8 mouse cellular contexts compared by ENCODE assay signal in genomic region chr2:51141345-51141744, GRCm38 (mm10). TPM values are rescaled to one million over a fixed set of nuclear protein-coding genes. Genes with fewer than 3 reads are reported as not detected.
DNase-seq lines count a peak whose midpoint lies in the region; ATAC-seq and TF ChIP-seq lines count a peak whose summit lies in the region.
"Had no signal": no experiment of that assay in that cellular context is flagged by ENCODE, and none has a peak within 500 bp of the region (broad histone marks: within the 10 kb centered on the region; RNA-seq: fewer than 3 reads in every experiment).

No protein-coding gene starts in this region.

- H3K27me3 ChIP-seq in ES-Bruce4 (ENCODE audit: control insufficient read depth, insufficient read depth, low read length, poor library complexity, severe bottlenecking): no peaks in the 10 kb centered on the region
- no peaks in the 10 kb centered on the region for H3K27me3 ChIP-seq in hindbrain, embryonic 14.5 days (ENCODE audit: control insufficient read depth, insufficient read depth, low read length)
- H3K27me3 ChIP-seq in liver, postnatal 0 days (ENCODE audit: insufficient read depth, low read length): no peaks in the 10 kb centered on the region

- DNase-seq in NIH3T3 (ENCODE audit: low read depth): peak; percentile 21
- no peak for DNase-seq in hindbrain, embryonic 14.5 days (ENCODE audit: low spot score)
- no peak for DNase-seq in liver, postnatal 0 days
- no peak for DNase-seq in cerebellum, adult 11 months
- DNase-seq in layer of hippocampus, adult 9-10 months (ENCODE audit: low spot score): no peak
- DNase-seq: layer of hippocampus, postnatal 36 days had no signal

- H3K36me3 ChIP-seq in ES-Bruce4 (ENCODE audit: control insufficient read depth, insufficient read depth, low read length, poor library complexity, severe bottlenecking): peaks cover 8% of the 10 kb centered on the region; the same call in 1 of the 2 replicates
- peaks cover 23% of the 10 kb centered on the region for H3K36me3 ChIP-seq in hindbrain, embryonic 14.5 days (replicated peaks; ENCODE audit: control insufficient read depth, insufficient read depth)
- H3K36me3 ChIP-seq in liver, postnatal 0 days (replicated peaks; ENCODE audit: insufficient read depth, low read length): 0 out of 2 replicates have a peak, but pooled peaks cover 3% of the 10 kb centered on the region

- H3K27ac ChIP-seq in ES-Bruce4 (ENCODE audit: insufficient read depth, low read length): peak overlapping the region; percentile 87
- H3K27ac ChIP-seq in hindbrain, embryonic 14.5 days: peak overlapping the region; percentile 84
- 0 out of 2 replicates have a peak overlapping the region, but pooled peaks have one; percentile 39 for H3K27ac ChIP-seq in liver, postnatal 0 days (ENCODE audit: low read depth)

- H3K4me3 ChIP-seq in ES-Bruce4 (ENCODE audit: low read depth, low read length): no peak overlapping the region
- peak overlapping the region; percentile 92 for H3K4me3 ChIP-seq in hindbrain, embryonic 14.5 days (replicated peaks; ENCODE audit: low read length)
- peak overlapping the region; percentile 11; the same call in 1 of the 2 replicates for H3K4me3 ChIP-seq in liver, postnatal 0 days (ENCODE audit: low read depth, low read length)

- TF ChIP-seq EP300 in ES-Bruce4 (IDR thresholded peaks at IDR 0.05; ENCODE audit: insufficient read depth, low read depth, low read length): no peak
- no peak for TF ChIP-seq EP300 in liver, postnatal 0 days (IDR thresholded peaks at IDR 0.05; ENCODE audit: low read depth)

- no peak for TF ChIP-seq POLR2A in ES-Bruce4 (IDR thresholded peaks at IDR 0.05; ENCODE audit: insufficient read depth, low read length)

- no peaks in the 10 kb centered on the region for H3K9me3 ChIP-seq in ES-Bruce4 (replicated peaks; ENCODE audit: control insufficient read depth, insufficient read depth, low read length, poor library complexity, severe bottlenecking)
- H3K9me3 ChIP-seq in hindbrain, embryonic 14.5 days (ENCODE audit: control insufficient read depth, low read length): no peaks in the 10 kb centered on the region
- no peaks in the 10 kb centered on the region for H3K9me3 ChIP-seq in liver, postnatal 0 days (ENCODE audit: low read length)

- H3K4me2 ChIP-seq in hindbrain, embryonic 14.5 days (replicated peaks): peak overlapping the region; percentile 78
- H3K4me2 ChIP-seq in liver, postnatal 0 days (ENCODE audit: low read depth, low read length): peak overlapping the region; percentile 61

- H3K9ac ChIP-seq in ES-Bruce4 (ENCODE audit: low read depth, poor library complexity, severe bottlenecking): peak overlapping the region; percentile 66
- H3K9ac ChIP-seq in hindbrain, embryonic 14.5 days: peak overlapping the region; percentile 57
- peak overlapping the region; percentile 30 for H3K9ac ChIP-seq in liver, postnatal 0 days (replicated peaks)

- peaks cover 7% of the 10 kb centered on the region for H3K4me1 ChIP-seq in ES-Bruce4 (ENCODE audit: control insufficient read depth, insufficient read depth, low read length)
- peaks cover 78% of the 10 kb centered on the region for H3K4me1 ChIP-seq in hindbrain, embryonic 14.5 days (replicated peaks; ENCODE audit: control insufficient read depth, insufficient read depth, low read length)
- peaks cover 29% of the 10 kb centered on the region; the same call in 1 of the 2 replicates for H3K4me1 ChIP-seq in liver, postnatal 0 days (ENCODE audit: insufficient read depth)

- no peak for ATAC-seq in hindbrain, embryonic 14.5 days (ENCODE audit: low FRiP score)
- no peak for ATAC-seq in liver, postnatal 0 days
- ATAC-seq in erythroblast, adult 5-6 weeks (replicated peaks; ENCODE audit: low FRiP score, poor library complexity, severe bottlenecking): no peak

- 44% methylated on average over 3 of the region's 3 CpGs for WGBS in hindbrain, embryonic 14.5 days
- WGBS in liver, postnatal 0 days (ENCODE audit: insufficient replicate concordance): 50% methylated on average over 3 of the region's 3 CpGs

- no peak for TF ChIP-seq CTCF in ES-Bruce4 (IDR thresholded peaks at IDR 0.05; ENCODE audit: low read depth, low read length)
- no peak for TF ChIP-seq CTCF in liver, postnatal 0 days (IDR thresholded peaks at IDR 0.05; ENCODE audit: low read depth)

RNA-seq across cellular contexts. Expression of gene Rnd3, which starts 7.6 kb away (rescaled TPM):
- polyA plus RNA-seq in ES-Bruce4 (2011; ENCODE audit: insufficient read depth, insufficient read length, low read depth, missing spikeins): 64.0 and 69.9 TPM in 2 replicates
- 125 and 150 TPM in 2 replicates for polyA plus RNA-seq in hindbrain, embryonic 14.5 days (2014; fragmentation: Nextera tagmentation; extraction: Ambion mirVana)
- 12.1 and 13.6 TPM in 2 replicates for polyA plus RNA-seq in liver, postnatal 0 days (2015; fragmentation: Nextera tagmentation; extraction: Ambion mirVana)
- total RNA-seq in erythroblast, adult 5-6 weeks (2015; ENCODE audit: low replicate concordance): 2.5 and 4.2 TPM in 2 replicates
- 4.5 and 4.9 TPM in 2 replicates for total RNA-seq in erythroblast, adult 5-6 weeks (2017; ENCODE audit: low replicate concordance)
